Mouse (Mus musculus) c-Kit-positive CD71-positive TER-119-negative erythroid progenitor cells, embryonic 14.5 days (primary cell): Measurements from ENCODE around the gene Cntn2.

Experiments used
- DNase-seq: peaks from one replicate; pipeline ENCODE4 v3.0.0-alpha.2; 2013; ENCODE audit warnings: low read depth

The Cntn2 gene

GRCm38 (mm10) chr1:132557901-132558631 is 15.0 kb upstream of the Cntn2 start:
- DNase-seq: no peak

GRCm38 (mm10) chr1:132543789-132544188 is 733 bp upstream of the Cntn2 start:
- no peak for DNase-seq

- DNase-seq: no peak
Measured at GRCm38 (mm10) chr1:132541824-132542599, 1.0 kb downstream of the Cntn2 start.

- DNase-seq: no peak
Measured at GRCm38 (mm10) chr1:132541171-132541823, 1.8 kb downstream of the Cntn2 start.

GRCm38 (mm10) chr1:132540701-132541100 is 2.4 kb downstream of the Cntn2 start:
- DNase-seq: no peak

GRCm38 (mm10) chr1:132537736-132538135 is 5.3 kb downstream of the Cntn2 start:
- DNase-seq: no peak

- no peak for DNase-seq
Measured at GRCm38 (mm10) chr1:132536416-132536815, 6.6 kb downstream of the Cntn2 start.

- DNase-seq: no peak
Measured at GRCm38 (mm10) chr1:132535541-132535940, 7.5 kb downstream of the Cntn2 start.

GRCm38 (mm10) chr1:132533840-132534239 is 9.2 kb downstream of the Cntn2 start:
- DNase-seq: no peak

- DNase-seq: no peak
Measured at GRCm38 (mm10) chr1:132532521-132532920, 10.5 kb downstream of the Cntn2 start.

GRCm38 (mm10) chr1:132530631-132531191 is 12.3 kb downstream of the Cntn2 start:
- no peak for DNase-seq

GRCm38 (mm10) chr1:132528647-132529334 is 14.3 kb downstream of the Cntn2 start:
- no peak for DNase-seq

GRCm38 (mm10) chr1:132528071-132528470 is 15.0 kb downstream of the Cntn2 start:
- no peak for DNase-seq

- DNase-seq: peak; percentile 36
Measured at GRCm38 (mm10) chr1:132525832-132526231, 17.2 kb downstream of the Cntn2 start.

- peak; percentile 32 for DNase-seq
Measured at GRCm38 (mm10) chr1:132523920-132524319, 19.1 kb downstream of the Cntn2 start.

GRCm38 (mm10) chr1:132523048-132523447 is 20.0 kb downstream of the Cntn2 start:
- DNase-seq: no peak

- peak; percentile 38 for DNase-seq
Measured at GRCm38 (mm10) chr1:132520764-132521163, 22.3 kb downstream of the Cntn2 start.

GRCm38 (mm10) chr1:132519734-132520133 is 23.3 kb downstream of the Cntn2 start:
- no peak for DNase-seq

GRCm38 (mm10) chr1:132518621-132519020 is 24.4 kb downstream of the Cntn2 start:
- DNase-seq: no peak

GRCm38 (mm10) chr1:132516776-132517175 is 26.3 kb downstream of the Cntn2 start:
- DNase-seq: no peak

GRCm38 (mm10) chr1:132515339-132515738 is 27.7 kb downstream of the Cntn2 start:
- no peak for DNase-seq

- no peak for DNase-seq
Measured at GRCm38 (mm10) chr1:132512106-132512505, 30.9 kb downstream of the Cntn2 start.
